Mouse (Mus musculus) hematopoietic stem cell, adult 5-6 weeks (primary cell): ENCODE measurements at regions not wholly inside any gene's neighbourhood (a gene's known extent, or its start where the extent isn't known, plus 50 kb on each side); places are given as distances from the start of the nearest gene placed in this dataset.
A peak's percentile ranks its signal among the peaks of the same experiment; 100 is the strongest.

Source experiments
- ATAC-seq, 2 experiments: fragments of 125-278 bp in 1 of 2; replicated peaks in 1 of 2; 2 replicates each; pipeline ENCODE4 v1.8.0; 2016 to 2017; ENCODE audit warnings: inconsistent platforms in 2 of 2, mild to moderate bottlenecking in 2 of 2, moderate number of reproducible peaks in 2 of 2, low read depth in 1 of 2, moderate TSS enrichment in 1 of 2; ENCODE audit not compliant: low FRiP score in 2 of 2, poor library complexity in 2 of 2, severe bottlenecking in 2 of 2, insufficient read depth in 1 of 2, low TSS enrichment in 1 of 2

GRCm38 (mm10) chr4:80442711-80443110 is 391.2 kb upstream of the Tyrp1 start:
- no peak for ATAC-seq

- no peak for ATAC-seq
Measured at GRCm38 (mm10) chr4:80463615-80464014, 370.3 kb upstream of the Tyrp1 start.

DNA sequence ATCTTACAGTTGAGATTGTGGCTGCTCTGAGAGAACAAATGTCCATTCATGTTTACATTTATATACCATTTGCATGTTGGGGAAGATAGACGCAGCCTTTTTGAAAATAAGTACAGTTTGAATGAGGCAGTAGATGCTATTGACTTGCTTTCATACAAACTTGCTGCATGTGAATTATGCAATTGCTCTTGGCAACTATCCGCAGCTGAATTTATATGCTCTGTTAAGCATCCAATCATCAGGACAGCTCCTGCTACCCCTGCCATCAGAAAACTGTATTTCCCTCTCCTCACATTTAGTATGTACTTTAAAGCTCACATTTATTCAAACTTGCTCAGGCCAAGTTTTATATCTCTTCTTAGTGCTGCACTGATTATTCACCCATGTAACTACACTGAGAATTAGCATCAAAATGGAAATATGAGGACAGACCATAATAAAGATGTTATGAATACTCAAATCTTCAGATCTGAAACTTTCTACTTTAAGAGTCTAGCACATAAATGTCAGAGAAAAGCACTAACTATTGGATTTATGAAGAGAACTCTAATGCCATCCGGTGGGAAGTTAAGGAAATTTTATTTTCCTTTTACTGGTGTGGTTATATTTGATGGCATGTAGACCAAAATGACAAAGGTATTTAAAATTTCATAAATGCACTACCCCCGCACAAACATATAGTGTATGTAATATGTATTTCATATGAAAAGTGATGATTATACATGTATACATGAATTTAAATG is 358.0 kb upstream of the Tyrp1 start:
- no peak for ATAC-seq

DNA sequence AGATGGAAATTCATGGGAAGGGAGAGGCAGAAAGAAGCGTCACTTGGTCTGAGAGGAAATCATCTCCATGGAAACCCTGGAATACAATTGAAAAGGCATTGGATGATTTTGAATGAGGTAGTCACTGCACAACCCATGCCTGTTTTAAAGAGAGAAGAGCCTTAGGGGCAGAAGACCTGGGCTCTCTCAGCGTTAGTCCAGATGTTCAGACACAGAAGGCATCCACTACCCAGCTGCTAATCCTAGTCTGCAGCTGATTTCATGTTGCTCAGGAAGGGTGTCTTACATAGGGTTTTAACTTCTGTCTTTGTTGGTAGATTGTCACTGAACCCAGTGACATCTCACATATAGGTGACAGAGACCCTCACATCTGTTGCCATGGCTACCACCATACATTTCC is 318.8 kb upstream of the Tyrp1 start:
- no peak for ATAC-seq

DNA sequence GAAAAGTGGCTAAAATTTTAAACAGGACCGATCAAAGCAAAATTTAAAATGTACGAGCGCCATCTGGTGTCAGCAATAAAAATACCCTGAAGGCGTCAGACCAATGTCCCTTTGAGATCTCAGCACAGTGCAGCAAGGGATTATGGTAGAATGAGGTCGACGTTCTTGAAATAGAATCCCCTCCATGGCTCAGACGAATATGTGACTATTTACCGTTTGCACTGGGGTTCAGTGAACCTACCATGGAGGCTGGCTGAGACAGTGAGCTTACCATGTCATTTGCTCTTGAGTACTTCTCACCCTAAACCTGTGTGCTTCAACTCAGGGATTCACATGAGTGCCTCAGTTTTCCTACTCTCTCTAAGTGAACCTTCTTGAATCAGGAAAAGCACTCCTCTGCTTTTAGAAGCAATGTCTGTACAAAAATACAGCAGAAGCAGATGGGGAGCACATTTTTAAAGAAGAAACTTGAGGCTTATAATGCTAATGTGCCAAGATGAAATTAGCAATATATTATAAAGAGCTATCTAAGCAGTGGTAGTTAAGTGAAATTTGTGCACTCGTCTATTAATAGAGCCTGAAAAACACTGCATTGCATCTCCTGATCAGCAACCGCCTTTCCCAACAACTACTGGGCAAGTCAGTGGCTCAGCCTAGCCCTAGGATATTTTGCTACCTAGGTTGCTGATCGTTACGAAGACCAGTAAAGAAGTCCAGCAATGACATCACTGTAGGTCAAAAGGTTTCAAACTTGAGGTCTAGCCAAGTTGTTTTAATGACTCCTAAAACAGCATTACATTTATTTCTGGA is 316.2 kb upstream of the Tyrp1 start:
- peak in 1 of 2 experiments; percentile 71; a peak in 2 of 4 replicates for ATAC-seq

DNA sequence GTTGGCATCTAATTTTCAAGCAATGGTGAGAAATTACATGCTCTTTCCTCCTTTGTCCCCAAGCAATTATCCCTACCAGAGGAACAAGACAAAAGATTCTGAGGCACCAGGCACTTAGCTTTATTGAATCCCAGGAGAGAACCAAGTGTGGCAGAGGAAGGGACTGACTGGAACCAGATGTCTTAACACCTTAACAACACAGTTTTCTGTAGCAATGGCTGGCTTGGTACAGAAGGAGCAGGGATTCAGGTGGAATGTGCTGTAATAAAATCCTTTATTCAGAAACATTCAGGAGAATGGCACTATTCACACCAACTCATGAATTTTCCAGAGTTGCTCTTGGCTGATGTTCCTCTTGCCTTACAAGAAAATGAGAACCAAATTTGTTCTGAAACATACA is 315.3 kb upstream of the Tyrp1 start:
- ATAC-seq, result no peak

DNA sequence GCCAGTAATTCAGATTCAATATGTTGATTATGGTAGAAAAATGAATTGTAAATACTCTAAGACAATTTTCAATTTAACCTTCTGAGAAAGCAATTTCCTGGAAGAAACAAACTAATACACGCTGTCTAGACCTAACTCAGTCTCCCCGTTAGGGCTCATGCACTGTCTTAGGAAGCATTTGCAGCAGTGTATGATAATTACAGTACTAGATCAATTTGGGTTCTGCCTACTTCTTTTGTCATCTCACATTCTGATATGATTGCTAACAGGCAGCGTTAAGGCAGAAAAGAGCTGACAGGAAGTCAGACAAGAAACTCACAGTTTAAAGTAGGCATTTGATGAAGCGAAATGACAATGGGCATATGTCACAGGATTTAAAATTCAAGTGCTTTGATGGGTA is 294.1 kb upstream of the Tyrp1 start:
- no peak for ATAC-seq

GRCm38 (mm10) chr4:80545086-80545485 is 288.8 kb upstream of the Tyrp1 start:
- ATAC-seq, result no peak

GRCm38 (mm10) chr4:80589438-80589837 is 244.5 kb upstream of the Tyrp1 start:
- no peak for ATAC-seq

DNA sequence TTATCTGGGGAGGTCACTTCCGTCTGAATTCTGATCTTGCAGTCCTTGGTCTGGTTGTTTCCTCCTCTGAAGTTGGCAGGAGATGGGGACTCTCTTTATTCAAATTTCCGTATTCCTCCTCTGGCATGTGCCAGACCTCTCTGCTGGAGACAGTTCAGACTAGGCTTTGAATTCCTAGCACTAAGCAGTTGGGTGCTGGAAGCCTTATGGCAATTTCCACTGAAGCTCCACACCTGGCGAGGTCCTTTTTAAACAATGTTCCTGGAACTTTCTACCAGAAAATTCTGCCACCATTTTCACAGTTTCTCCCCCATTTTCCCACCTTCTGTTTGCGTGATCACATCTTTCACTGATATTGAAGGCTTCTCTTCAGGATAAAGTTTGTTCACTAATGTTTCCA is 205.7 kb upstream of the Tyrp1 start:
- ATAC-seq, result no peak

- no peak for ATAC-seq
Measured at GRCm38 (mm10) chr4:80629251-80629650, 204.7 kb upstream of the Tyrp1 start.

DNA sequence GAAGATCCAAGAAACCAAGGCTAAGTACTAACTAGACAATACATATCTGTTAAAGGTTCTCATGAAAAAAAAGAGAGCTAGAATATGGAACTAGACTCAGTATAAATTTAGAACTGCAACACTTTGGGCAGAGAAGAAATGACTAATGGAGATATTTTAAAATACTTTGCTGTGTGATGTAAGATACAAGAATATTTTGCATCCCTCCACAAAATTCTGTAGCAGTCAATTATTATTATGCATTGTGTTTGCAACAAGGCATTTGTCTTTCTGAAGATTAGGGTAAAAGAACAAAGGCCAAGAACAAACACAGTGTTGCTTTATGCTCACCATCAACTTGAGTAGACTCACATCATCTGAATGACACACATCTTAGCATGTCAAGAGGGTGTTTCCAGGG is 203.7 kb upstream of the Tyrp1 start:
- no peak for ATAC-seq

DNA sequence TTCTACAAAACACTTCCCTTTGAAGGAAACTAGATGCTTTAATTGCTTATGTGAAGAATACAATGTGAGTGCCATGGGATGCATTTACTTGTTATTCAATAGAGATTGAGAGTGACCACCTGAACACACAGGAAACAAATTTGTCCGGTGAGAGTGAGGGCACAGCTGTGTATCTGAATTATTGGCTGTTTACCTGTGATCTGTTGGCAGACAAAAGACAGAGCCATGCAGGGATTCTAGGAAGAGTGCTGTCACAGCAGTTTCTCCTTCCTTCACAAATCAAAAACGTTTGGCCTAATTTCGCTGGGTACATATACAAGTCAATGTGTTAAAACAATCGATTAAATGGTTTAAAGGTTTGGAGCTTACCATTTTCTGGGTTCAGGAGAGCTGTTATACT is 202.9 kb upstream of the Tyrp1 start:
- ATAC-seq, result no peak

DNA sequence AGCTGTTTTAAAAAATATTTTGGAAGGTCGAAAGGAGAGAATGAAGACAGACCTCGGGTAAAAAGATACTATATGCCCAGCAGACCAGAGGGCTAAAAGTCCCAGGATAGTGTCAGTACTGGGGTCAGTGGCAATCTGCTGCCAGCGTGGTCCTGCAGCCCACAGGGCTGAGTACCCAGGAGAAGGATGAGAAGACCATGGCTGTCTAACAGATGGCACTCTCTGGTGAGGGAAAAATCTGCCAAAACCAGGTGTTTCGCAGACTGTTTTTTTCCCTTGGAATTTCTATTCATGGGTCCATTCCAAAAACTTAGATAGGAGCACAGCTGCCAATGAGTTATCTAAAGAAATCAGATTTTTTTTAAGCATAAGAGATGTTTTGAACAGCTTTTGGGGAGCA is 202.5 kb upstream of the Tyrp1 start:
- ATAC-seq, result no peak

- ATAC-seq, result no peak
Measured at GRCm38 (mm10) chr4:80638381-80638780, 195.5 kb upstream of the Tyrp1 start.
